Mouse (Mus musculus) neural tube, embryonic 15.5 days (tissue): Measurements from ENCODE around the gene Slc35b3. TPM values are rescaled to one million over a fixed set of nuclear protein-coding genes. Genes with fewer than 3 reads are reported as not detected.

Source experiments
- ATAC-seq: fragments of 200-750 bp; cut with Nextera tagmentation; 2 replicates; pipeline ENCODE4 v1.8.0; 2017; ENCODE audit warnings: mild to moderate bottlenecking, moderate TSS enrichment, moderate library complexity; ENCODE audit not compliant: low FRiP score
- H3K27ac ChIP-seq: fragments of 300-500 bp; sonication (generic); replicated peaks from 2 replicates; pipeline ENCODE4 v1.5.1; 2015; ENCODE audit warnings: mild to moderate bottlenecking, inconsistent platforms
- H3K27me3 ChIP-seq: fragments of 300-500 bp; sonication (generic); replicated peaks from 2 replicates; pipeline ENCODE4 v1.6.1; 2015; ENCODE audit warnings: inconsistent platforms
- H3K36me3 ChIP-seq: fragments of 300-500 bp; sonication (generic); 2 replicates; pipeline ENCODE4 v1.6.1; 2015; ENCODE audit warnings: inconsistent platforms
- H3K4me1 ChIP-seq: fragments of 300-500 bp; sonication (generic); 2 replicates; pipeline ENCODE4 v1.6.1; 2015; ENCODE audit warnings: inconsistent platforms
- H3K4me2 ChIP-seq: fragments of 300-500 bp; sonication (generic); 2 replicates; pipeline ENCODE4 v1.6.1; 2015; ENCODE audit warnings: inconsistent platforms, mild to moderate bottlenecking, moderate library complexity
- H3K4me3 ChIP-seq: fragments of 300-500 bp; sonication (generic); replicated peaks from 2 replicates; pipeline ENCODE4 v1.5.1; 2015; ENCODE audit warnings: mild to moderate bottlenecking, inconsistent platforms
- H3K9ac ChIP-seq: fragments of 300-500 bp; sonication (generic); replicated peaks from 2 replicates; pipeline ENCODE4 v1.6.1; 2015; ENCODE audit warnings: mild to moderate bottlenecking, inconsistent platforms
- H3K9me3 ChIP-seq: fragments of 300-500 bp; sonication (generic); replicated peaks from 2 replicates; pipeline ENCODE4 v1.6.1; 2016; ENCODE audit warnings: inconsistent platforms
- WGBS: fragments of 180-500 bp; shearing (Covaris S2); methylation state at CpG from one replicate; pipeline ENCODE4 v1.1.7; 2015; ENCODE audit warnings: mixed read lengths; 5-methylcytosine and 5-hydroxymethylcytosine counted together
- polyA plus RNA-seq: library from polyadenylated mRNA; unstranded; fragments of >200 nt; fragmentation: Nextera tagmentation; extraction: Ambion mirVana; gene quantifications from 2 replicates; pipeline ENCODE4 v1.2.1, GENCODE M21; 2015

Slc35b3 gene
- polyA plus RNA-seq, 1 experiment from 2014 or later, result 28.5 TPM

DNA sequence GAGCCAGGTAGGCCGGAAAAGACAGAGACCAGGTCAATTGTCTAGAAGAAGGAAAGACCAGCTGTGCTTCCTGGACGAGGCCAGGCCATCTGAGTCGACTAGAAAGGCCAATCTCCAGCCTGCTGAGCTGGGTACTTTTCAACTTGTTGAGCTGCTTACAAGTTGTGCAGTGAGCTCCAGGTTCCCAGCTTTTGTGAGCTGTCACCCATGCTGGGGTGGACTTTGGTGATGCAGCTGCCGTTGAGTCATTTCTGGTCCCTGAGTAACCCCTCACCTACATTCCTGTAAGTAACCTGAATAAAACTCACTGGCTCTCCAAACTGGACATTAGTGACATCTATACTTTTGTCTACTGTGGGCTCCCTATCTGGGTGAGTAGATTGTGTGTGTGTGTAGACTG is 10.4 kb upstream of the Slc35b3 start:
- Histone ChIP-seq H3K4me3 (no peak overlapping the region), H3K27ac (no peak overlapping the region), H3K36me3 (no peaks in the 10 kb centered on the region), H3K9me3 (no peaks in the 10 kb centered on the region), H3K27me3 (no peaks in the 10 kb centered on the region), H3K4me2 (no peak overlapping the region), H3K4me1 (no peaks in the 10 kb centered on the region), H3K9ac (no peak overlapping the region)
- ATAC-seq, result no peak
- 75% methylated on average over 4 of the region's 4 CpGs for WGBS

- no peak overlapping the region for H3K4me3 ChIP-seq
- H3K36me3 ChIP-seq, result no peaks in the 10 kb centered on the region
- no peaks in the 10 kb centered on the region for H3K27me3 ChIP-seq
- H3K9ac ChIP-seq, result no peak overlapping the region
- H3K4me1 ChIP-seq, result no peaks in the 10 kb centered on the region
- ATAC-seq, result no peak
- H3K27ac ChIP-seq, result no peak overlapping the region
- H3K9me3 ChIP-seq, result no peaks in the 10 kb centered on the region
- WGBS, result 85% methylated on average over 1 of the region's 1 CpGs
- H3K4me2 ChIP-seq, result no peak overlapping the region
Observed at GRCm38 (mm10) chr13:38967518-38967917, 6.8 kb upstream of the Slc35b3 start.

GRCm38 (mm10) chr13:38966922-38967448 is 6.3 kb upstream of the Slc35b3 start:
- Histone ChIP-seq H3K4me3 (no peak overlapping the region), H3K4me2 (no peak overlapping the region), H3K9ac (no peak overlapping the region), H3K4me1 (no peaks in the 10 kb centered on the region), H3K27ac (no peak overlapping the region), H3K36me3 (no peaks in the 10 kb centered on the region), H3K9me3 (no peaks in the 10 kb centered on the region), H3K27me3 (no peaks in the 10 kb centered on the region)
- no peak for ATAC-seq
- 95% methylated on average over 2 of the region's 2 CpGs for WGBS

GRCm38 (mm10) chr13:38962771-38963170 is 2.1 kb upstream of the Slc35b3 start:
- 58% methylated on average over 2 of the region's 2 CpGs for WGBS
- no peak for ATAC-seq
- H3K27me3 ChIP-seq, result no peaks in the 10 kb centered on the region
- H3K9me3 ChIP-seq, result no peaks in the 10 kb centered on the region
- no peak overlapping the region for H3K9ac ChIP-seq
- no peak overlapping the region for H3K4me3 ChIP-seq
- H3K4me1 ChIP-seq, result peaks cover 25% of the 10 kb centered on the region
- H3K36me3 ChIP-seq, result no peaks in the 10 kb centered on the region
- H3K4me2 ChIP-seq, result no peak overlapping the region
- no peak overlapping the region for H3K27ac ChIP-seq

DNA sequence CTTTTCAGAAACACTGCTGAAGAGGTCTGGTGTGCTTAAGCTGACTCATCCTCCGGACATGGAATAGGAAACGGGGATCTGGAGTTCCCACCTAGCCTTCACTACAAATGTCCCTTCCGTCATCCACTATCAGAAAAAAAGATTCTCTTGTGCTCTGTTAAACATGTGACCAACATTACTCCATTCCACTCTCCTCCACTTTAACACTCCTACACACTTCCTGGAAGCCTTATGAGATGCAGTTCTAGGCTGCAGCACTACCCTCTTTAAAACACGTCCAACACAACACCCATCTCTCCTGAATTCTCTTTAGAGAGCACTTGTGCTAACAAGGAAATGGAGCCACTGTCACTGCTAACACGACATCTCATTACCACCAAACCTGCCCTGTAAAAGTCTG is 2.6 kb downstream of the Slc35b3 start:
- Histone ChIP-seq H3K27me3 (no peaks in the 10 kb centered on the region), H3K4me3 (no peak overlapping the region), H3K4me1 (peaks cover 27% of the 10 kb centered on the region), H3K4me2 (no peak overlapping the region), H3K36me3 (peaks cover 19% of the 10 kb centered on the region), H3K9me3 (no peaks in the 10 kb centered on the region), H3K27ac (no peak overlapping the region), H3K9ac (no peak overlapping the region)
- ATAC-seq, result no peak
- 84% methylated on average over 5 of the region's 5 CpGs for WGBS

GRCm38 (mm10) chr13:38946296-38947012 is 14.2 kb downstream of the Slc35b3 start:
- H3K4me1 ChIP-seq, result no peaks in the 10 kb centered on the region
- 85% methylated on average over 3 of the region's 3 CpGs for WGBS
- H3K9me3 ChIP-seq, result no peaks in the 10 kb centered on the region
- no peaks in the 10 kb centered on the region for H3K27me3 ChIP-seq
- H3K9ac ChIP-seq, result no peak overlapping the region
- no peak overlapping the region for H3K4me3 ChIP-seq
- H3K36me3 ChIP-seq, result peaks cover 42% of the 10 kb centered on the region
- no peak for ATAC-seq
- no peak overlapping the region for H3K27ac ChIP-seq
- no peak overlapping the region for H3K4me2 ChIP-seq

DNA sequence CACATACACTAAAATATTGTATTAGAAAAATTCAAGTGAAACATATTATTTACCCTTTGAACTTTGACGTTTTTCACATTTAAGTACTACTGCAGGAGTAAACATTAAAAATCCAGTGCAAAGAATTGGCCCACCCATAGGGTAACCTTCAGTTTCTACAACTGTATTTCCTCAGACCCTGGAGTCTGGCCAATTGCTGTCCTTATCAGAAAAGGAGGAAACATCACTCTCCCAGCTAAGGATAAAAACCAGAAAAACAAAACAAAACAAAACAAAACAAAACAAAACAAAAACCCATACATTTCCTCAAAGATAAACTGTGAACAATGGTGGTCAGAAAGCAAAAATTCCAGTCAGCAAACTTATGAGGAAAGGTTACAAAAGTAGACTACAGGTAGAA is 14.9 kb downstream of the Slc35b3 start:
- H3K4me2 ChIP-seq, result no peak overlapping the region
- no peak for ATAC-seq
- H3K27me3 ChIP-seq, result no peaks in the 10 kb centered on the region
- no peak overlapping the region for H3K27ac ChIP-seq
- peaks cover 42% of the 10 kb centered on the region for H3K36me3 ChIP-seq
- no peak overlapping the region for H3K4me3 ChIP-seq
- H3K4me1 ChIP-seq, result no peaks in the 10 kb centered on the region
- WGBS, result 86% methylated on average over 1 of the region's 1 CpGs
- H3K9ac ChIP-seq, result no peak overlapping the region
- H3K9me3 ChIP-seq, result no peaks in the 10 kb centered on the region

GRCm38 (mm10) chr13:38944951-38945350 is 15.7 kb downstream of the Slc35b3 start:
- H3K4me3 ChIP-seq, result no peak overlapping the region
- H3K27me3 ChIP-seq, result no peaks in the 10 kb centered on the region
- no peaks in the 10 kb centered on the region for H3K9me3 ChIP-seq
- no peak overlapping the region for H3K9ac ChIP-seq
- 93% methylated on average over 6 of the region's 6 CpGs for WGBS
- H3K4me1 ChIP-seq, result no peaks in the 10 kb centered on the region
- no peak overlapping the region for H3K4me2 ChIP-seq
- no peak overlapping the region for H3K27ac ChIP-seq
- ATAC-seq, result no peak
- peaks cover 36% of the 10 kb centered on the region for H3K36me3 ChIP-seq

DNA sequence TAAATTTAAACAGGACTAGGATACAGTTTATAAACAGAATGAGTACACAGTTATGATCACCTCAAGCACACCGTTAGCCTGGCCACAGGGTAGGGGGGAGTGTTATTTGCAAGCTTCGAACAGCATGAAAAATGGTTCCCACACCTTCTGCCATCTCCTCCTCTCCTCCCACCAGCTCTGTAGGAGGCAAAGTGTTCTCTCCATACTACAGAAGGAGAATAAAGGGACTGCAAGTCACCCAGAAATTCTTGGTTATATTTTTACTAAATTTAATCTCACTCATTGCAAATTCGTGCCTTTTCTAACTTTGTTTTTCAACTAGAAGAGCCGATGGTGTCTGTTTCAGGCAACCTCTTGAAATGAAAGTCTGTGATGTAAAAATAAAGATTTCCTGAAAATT is 18.9 kb downstream of the Slc35b3 start:
- no peak overlapping the region for H3K4me2 ChIP-seq

DNA sequence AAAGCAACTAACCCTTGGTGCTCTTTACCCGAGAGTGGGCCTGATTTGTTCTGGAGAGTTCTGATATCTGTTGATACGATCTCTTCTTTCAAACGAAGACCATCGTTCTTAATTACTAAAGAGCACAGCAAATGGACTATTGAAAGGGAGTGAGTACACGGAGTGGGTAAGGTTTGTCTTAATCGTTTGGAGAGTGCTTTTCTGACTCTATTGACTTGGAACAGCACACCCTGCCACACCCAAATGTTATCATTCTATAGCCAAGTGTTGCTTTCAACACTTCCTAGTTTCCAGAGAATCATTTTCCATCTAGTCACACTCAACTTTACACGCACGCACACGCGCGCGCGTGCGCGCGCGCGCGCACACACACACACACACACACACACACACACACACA is 19.4 kb downstream of the Slc35b3 start:
- WGBS, result 97% methylated on average over 19 of the region's 19 CpGs
- Histone ChIP-seq H3K36me3 (peaks cover 44% of the 10 kb centered on the region), H3K4me2 (no peak overlapping the region), H3K27me3 (no peaks in the 10 kb centered on the region), H3K27ac (no peak overlapping the region), H3K9me3 (no peaks in the 10 kb centered on the region), H3K4me3 (no peak overlapping the region), H3K4me1 (no peaks in the 10 kb centered on the region), H3K9ac (no peak overlapping the region)
- ATAC-seq, result no peak

More for the DNA sequence above, 18.9 kb downstream of the Slc35b3 start:
- H3K9me3 ChIP-seq, result no peaks in the 10 kb centered on the region
- no peaks in the 10 kb centered on the region for H3K4me1 ChIP-seq
- H3K36me3 ChIP-seq, result peaks cover 41% of the 10 kb centered on the region
- no peak overlapping the region for H3K27ac ChIP-seq
- 94% methylated on average over 4 of the region's 4 CpGs for WGBS
- H3K9ac ChIP-seq, result no peak overlapping the region
- no peak overlapping the region for H3K4me3 ChIP-seq
- no peaks in the 10 kb centered on the region for H3K27me3 ChIP-seq
- no peak for ATAC-seq

DNA sequence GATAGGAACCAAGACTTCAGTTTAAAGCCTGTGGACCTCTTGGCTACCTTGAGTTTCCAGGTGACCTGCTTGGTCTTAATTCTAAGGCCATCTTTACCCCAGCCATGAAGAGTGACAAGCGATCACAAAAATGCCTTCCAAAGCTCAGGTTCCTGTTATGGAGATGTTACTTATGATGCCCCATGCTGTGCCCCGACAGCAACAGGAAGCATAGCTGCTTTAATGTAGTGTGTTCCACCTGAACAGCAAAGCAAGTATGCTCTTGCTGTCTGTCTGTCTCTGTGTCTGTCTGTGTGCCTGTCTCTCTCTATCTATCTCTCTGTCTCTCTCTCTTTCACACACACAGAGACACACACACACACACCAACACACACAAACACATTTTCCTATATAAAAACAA is 22.2 kb downstream of the Slc35b3 start:
- Histone ChIP-seq H3K36me3 (peaks cover 57% of the 10 kb centered on the region), H3K27ac (no peak overlapping the region), H3K4me2 (no peak overlapping the region), H3K9ac (no peak overlapping the region), H3K4me1 (no peaks in the 10 kb centered on the region), H3K9me3 (no peaks in the 10 kb centered on the region), H3K4me3 (no peak overlapping the region), H3K27me3 (no peaks in the 10 kb centered on the region)
- ATAC-seq, result no peak
- 84% methylated on average over 2 of the region's 2 CpGs for WGBS

DNA sequence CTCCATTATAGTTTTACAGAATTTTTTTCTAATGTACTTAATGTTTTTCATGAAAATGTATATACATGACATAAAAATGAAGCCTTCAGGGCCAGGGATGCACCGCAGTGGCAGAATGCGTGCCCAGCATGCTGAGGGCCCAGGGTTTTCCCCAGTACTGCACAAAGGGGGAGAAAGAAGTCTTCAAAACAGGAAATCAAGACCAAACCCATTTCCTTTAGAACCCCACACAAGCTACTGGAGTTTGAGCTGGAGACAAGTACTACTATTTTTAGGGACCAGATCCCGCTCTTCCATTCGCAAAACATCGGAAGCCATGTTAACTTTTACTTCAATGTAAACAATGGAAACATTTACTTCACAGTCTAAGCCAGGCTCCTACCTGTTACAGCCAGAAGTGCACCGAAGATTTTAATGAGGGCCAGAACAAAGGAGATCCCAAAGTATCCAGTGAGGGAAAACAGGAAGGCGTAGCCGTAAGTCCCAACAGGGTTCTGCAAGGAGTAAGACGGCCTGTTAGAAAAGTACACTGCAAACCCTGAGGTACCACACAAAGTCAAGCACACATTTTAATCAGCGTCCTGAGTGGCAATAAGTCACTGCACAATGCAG is 23.7 kb downstream of the Slc35b3 start:
- Histone ChIP-seq H3K4me1 (no peaks in the 10 kb centered on the region), H3K27me3 (no peaks in the 10 kb centered on the region), H3K9me3 (no peaks in the 10 kb centered on the region), H3K4me3 (no peak overlapping the region), H3K36me3 (peaks cover 54% of the 10 kb centered on the region), H3K27ac (no peak overlapping the region), H3K4me2 (no peak overlapping the region), H3K9ac (no peak overlapping the region)
- 91% methylated on average over 10 of the region's 10 CpGs for WGBS
- ATAC-seq, result no peak
